Mouse (Mus musculus): ENCODE measurements at regions not wholly inside any gene's neighbourhood (a gene's known extent, or its start where the extent isn't known, plus 50 kb on each side); places are given as distances from the start of the nearest gene placed in this dataset.

- no peak for TF ChIP-seq POLR2A (IDR thresholded peaks at IDR 0.05; ENCODE audit: low read depth, low read length)
- no peak for TF ChIP-seq CTCF (IDR thresholded peaks at IDR 0.05; ENCODE audit: borderline replicate concordance, insufficient read depth, low read length)
These were observed 303.2 kb upstream of the Jag1 start for GRCm38 (mm10) chr2:137419678-137420077.

All from embryonic fibroblast, embryonic 13.5 days (primary cell).